Mouse (Mus musculus) c-Kit-negative CD71-positive TER-119-positive erythroid progenitor cells, embryonic 14.5 days (primary cell): ENCODE data around the gene Gm3252.
"Not testable (repeated sequence)": the region's sequence is repeated elsewhere in the genome, so short reads cannot be mapped to it uniquely, and the experiment has no call there.

Experiments
- DNase-seq: peaks from one replicate; pipeline ENCODE4 v3.0.0-alpha.2; 2013; ENCODE audit warnings: low read depth, low spot score

Gm3252 gene

DNA sequence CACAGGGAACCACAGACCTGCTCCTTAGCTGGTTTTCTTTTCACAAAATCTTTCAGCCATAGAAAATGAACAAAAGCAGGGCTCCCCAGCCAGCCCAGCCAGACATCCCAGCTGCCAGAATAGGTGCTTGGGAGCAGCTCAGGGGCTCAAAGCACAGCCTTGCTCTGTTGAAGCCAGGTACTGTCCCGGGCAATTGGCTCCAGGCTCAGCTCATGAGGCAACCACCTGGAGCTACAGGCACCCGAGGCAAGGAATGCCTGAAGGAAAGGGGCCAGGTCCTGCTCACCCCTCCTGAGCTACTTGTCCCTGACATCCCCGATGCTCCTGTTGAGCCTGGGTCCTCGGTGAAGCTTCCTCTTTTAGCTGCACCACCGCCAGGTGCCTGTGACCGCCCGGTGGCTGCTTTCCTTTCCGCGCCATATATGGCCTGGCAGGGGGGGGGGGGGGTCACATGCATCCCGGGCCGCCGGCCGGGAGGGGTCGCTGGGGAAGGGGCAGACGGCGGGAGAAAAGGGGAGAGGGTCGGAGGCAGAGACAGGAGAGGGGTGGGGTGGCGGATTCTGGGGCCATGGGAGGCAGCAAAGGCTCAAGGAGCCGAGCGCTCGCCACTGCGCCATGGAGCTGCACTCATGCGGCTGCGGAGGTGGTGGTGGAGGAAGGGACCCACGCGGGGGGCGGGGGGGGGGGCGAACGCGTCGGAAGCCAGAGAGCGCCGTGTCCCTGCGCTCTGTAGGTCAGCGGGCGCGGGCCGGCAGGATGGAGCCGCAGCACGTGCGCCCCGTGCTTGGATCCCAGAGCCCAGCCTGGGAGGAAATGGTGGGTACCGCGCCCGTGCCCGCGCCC is at the start of gene Gm3252:
Gene Gm3252 (plus strand): TSS at position 738 of the 843 bp plus-strand sequence.
- not testable (repeated sequence) for DNase-seq

DNA sequence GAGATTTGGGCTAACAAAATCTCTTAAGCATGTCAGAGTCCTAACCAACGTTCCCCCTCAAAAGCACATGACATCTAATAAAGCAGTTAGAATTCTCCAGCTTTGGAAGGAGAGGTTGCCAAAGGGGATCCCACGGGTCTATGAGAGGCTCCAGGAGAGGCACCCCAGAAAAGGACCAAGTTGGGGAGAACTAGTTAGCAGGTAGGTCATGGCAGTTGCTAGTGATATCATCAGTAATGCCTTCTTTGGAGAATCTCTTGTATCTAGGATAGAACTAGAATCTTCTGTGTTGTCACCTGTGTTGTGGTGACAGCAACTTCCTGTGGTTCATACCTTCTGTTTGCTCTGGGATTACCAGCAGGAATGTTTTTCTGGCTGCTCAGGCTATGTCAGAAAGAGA is 17.6 kb upstream of the Gm3252 start, which contains the start of gene Gm7876:
Gene Gm7876 (plus strand): TSS at position 301 of the 400 bp plus-strand sequence.
- not testable (repeated sequence) for DNase-seq

- DNase-seq = not testable (repeated sequence)
Observed at GRCm38 (mm10) chr14:4776037-4776436, 49.5 kb downstream of the Gm3252 start, which contains the start of gene Gm9602. Gm9602 (plus strand) TSS chr14:4776337.
